Mouse (Mus musculus) adipose tissue, adult 10 weeks (tissue): ENCODE measurements around the gene Cyp4a29. TPM values are rescaled to one million over a fixed set of nuclear protein-coding genes. Genes with fewer than 3 reads are reported as not detected.

Experiments
- polyA plus RNA-seq: library from polyadenylated mRNA; stranded (reverse); fragments of 350-450 nt; fragmentation: Illumina TruSeq; extraction: RNeasy Lipid Tissue Mini Kit (QIAGEN cat#74804); gene quantifications from one replicate; pipeline ENCODE4 v1.2.3, GENCODE M21; 2014; ENCODE audit warnings: low read depth, low replicate concordance

Gene Cyp4a29
- polyA plus RNA-seq: not detected

GRCm38 (mm10) chr4:115241784-115242183 lies at the start of gene Cyp4a29:
Gene Cyp4a29, plus strand, starts transcription at chr4:115242084.

GRCm38 (mm10) chr4:115298746-115299145 lies 56.9 kb downstream of the Cyp4a29 start, which contains the start of gene Cyp4a12a:
Gene Cyp4a12a, plus strand, starts transcription at chr4:115299046.

Other genes starting within 250 kb of the Cyp4a29 start
- 0.77 TPM for gene Stil, start 241.9 kb upstream of the Cyp4a29 start, polyA plus RNA-seq
- 1.6 TPM for gene Tal1, start 185.7 kb upstream of the Cyp4a29 start, polyA plus RNA-seq
- gene Pdzk1ip1, start 153.4 kb upstream of the Cyp4a29 start, polyA plus RNA-seq: 117 TPM
- 0.42 TPM for gene Cyp4x1, start 107.8 kb upstream of the Cyp4a29 start, polyA plus RNA-seq
- gene Cyp4a12a, start 57.0 kb downstream of the Cyp4a29 start, polyA plus RNA-seq: 5.2 TPM
- gene Cyp4a12b, start 169.5 kb downstream of the Cyp4a29 start, polyA plus RNA-seq: 0.16 TPM
- 1.5 TPM for gene Cyp4a30b, start 210.5 kb downstream of the Cyp4a29 start, polyA plus RNA-seq